Mouse (Mus musculus): ENCODE measurements around the gene Cyp24a1. TPM values are rescaled to one million over a fixed set of nuclear protein-coding genes. Genes with fewer than 3 reads are reported as not detected.

Cyp24a1 gene
- polyA plus RNA-seq, 1 experiment from 2014 or later: not detected

DNA sequence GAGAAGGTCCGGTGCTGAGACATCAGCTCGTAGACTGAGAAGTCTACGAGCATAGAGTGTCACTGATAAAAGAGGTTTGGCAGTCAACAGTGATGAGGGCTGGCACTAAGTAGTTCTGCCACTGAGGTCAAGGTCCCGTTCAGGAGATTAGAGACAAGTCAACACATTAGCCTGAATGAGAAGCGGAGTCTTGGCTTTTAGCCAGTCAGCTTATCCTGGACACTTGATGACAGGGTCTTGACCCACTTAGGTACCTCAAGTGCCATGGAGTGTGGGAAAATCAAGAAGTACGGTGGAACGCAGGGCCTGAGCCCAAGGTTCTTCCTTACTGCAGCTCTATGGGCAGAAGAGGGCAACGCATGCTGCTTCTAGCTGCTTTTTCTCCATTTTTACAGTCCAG is 20.3 kb downstream of the Cyp24a1 start:
- ATAC-seq (ENCODE audit: insufficient read depth) (no peak), DNase-seq (peak; percentile 8)
- H3K4me3 ChIP-seq (ENCODE audit: low read depth, low read length): no peak overlapping the region
- no peaks in the 10 kb centered on the region for H3K27me3 ChIP-seq (ENCODE audit: insufficient read depth, low read length)
- H3K4me2 ChIP-seq: no peak overlapping the region
- no peaks in the 10 kb centered on the region for H3K9me3 ChIP-seq (ENCODE audit: low read depth, low read length)
- H3K36me3 ChIP-seq (ENCODE audit: insufficient read depth): no peaks in the 10 kb centered on the region
- no peak overlapping the region for H3K9ac ChIP-seq
- no peak for TF ChIP-seq CTCF (IDR thresholded peaks at IDR 0.05; ENCODE audit: low read depth)
- H3K4me1 ChIP-seq (ENCODE audit: insufficient read depth): peaks cover 3% of the 10 kb centered on the region; the same call in 1 of the 2 replicates
- no peak overlapping the region for H3K27ac ChIP-seq (ENCODE audit: low read depth)
- WGBS: 17% methylated on average over 8 of the region's 8 CpGs

DNA sequence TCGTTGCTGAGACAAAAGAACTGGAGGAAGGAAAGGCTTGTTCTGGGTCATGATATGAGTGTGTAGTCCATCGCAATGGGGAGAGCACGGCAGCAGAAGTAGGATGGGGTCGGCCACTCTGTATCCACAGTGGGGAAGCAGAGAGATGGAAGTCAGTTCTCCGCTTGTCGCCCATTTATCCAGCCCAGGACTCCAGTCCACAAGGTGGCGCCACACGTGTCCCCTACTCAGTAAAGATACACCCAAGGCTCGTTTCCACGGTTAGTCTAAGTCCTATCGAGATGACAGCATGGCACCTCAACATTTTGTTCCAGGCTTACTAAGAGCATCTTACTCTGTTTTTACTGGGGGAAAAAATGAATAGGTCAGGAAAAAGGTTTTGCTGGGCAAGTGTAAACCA is 20.7 kb downstream of the Cyp24a1 start:
- TF ChIP-seq CTCF (IDR thresholded peaks at IDR 0.05; ENCODE audit: low read depth): peak; percentile 51
- Histone ChIP-seq H3K4me1 (ENCODE audit: insufficient read depth) (peaks cover 3% of the 10 kb centered on the region; the same call in 1 of the 2 replicates), H3K4me2 (no peak overlapping the region), H3K9me3 (ENCODE audit: low read depth, low read length) (no peaks in the 10 kb centered on the region), H3K27ac (ENCODE audit: low read depth) (no peak overlapping the region), H3K4me3 (ENCODE audit: low read depth, low read length) (no peak overlapping the region), H3K9ac (no peak overlapping the region), H3K27me3 (ENCODE audit: insufficient read depth, low read length) (no peaks in the 10 kb centered on the region), H3K36me3 (ENCODE audit: insufficient read depth) (no peaks in the 10 kb centered on the region)
- DNase-seq (peak; percentile 33), ATAC-seq (ENCODE audit: insufficient read depth) (no peak)
- 62% methylated on average over 11 of the region's 11 CpGs for WGBS

DNA sequence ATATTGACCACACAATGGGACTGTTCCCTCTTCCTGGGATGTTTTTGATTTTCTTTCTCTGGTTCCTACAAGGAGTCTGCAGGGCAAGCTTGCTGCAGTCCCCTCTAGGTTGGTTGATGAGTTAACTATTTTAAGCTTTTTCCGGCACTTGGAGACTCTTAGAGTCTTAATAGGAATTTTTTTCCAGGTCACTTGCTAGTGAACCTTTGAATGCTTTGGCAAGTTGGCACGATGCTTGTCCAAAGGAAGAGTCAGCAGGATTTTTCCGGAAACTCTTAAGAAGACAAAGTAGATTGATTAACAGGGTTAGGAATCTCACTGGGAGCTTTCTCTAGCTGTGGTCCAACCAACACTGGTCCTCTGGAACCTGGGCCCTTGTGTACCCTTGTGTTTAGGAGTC is 21.8 kb downstream of the Cyp24a1 start:
- ATAC-seq (ENCODE audit: insufficient read depth): no peak
- Histone ChIP-seq H3K27me3 (ENCODE audit: insufficient read depth, low read length) (no peaks in the 10 kb centered on the region), H3K4me3 (ENCODE audit: low read depth, low read length) (no peak overlapping the region), H3K9me3 (ENCODE audit: low read depth, low read length) (no peaks in the 10 kb centered on the region), H3K36me3 (ENCODE audit: insufficient read depth) (no peaks in the 10 kb centered on the region), H3K4me2 (no peak overlapping the region), H3K27ac (ENCODE audit: low read depth) (no peak overlapping the region), H3K9ac (no peak overlapping the region), H3K4me1 (ENCODE audit: insufficient read depth) (peaks cover 3% of the 10 kb centered on the region; the same call in 1 of the 2 replicates)
- TF ChIP-seq CTCF (IDR thresholded peaks at IDR 0.05; ENCODE audit: low read depth): no peak
- 75% methylated on average over 3 of the region's 3 CpGs for WGBS
- no peak for DNase-seq

DNA sequence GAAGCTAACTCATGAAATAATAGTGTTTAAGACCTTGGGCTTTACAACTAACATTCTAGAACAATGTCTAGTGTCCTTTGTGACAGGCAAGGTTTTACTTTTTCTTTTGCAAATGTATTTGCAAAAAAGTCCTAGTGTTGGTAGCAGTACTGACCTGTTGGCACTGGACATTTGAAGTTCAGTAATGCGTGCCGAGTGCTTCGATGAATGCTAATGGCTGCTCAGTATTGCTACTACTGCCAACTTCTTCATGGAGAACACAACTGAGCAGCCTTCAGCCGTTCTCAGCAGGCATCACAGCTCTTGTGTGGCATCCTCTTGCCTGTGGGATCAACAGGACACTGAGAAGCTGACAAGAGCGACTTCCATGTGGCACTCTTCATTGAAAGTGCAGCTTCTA is 22.8 kb downstream of the Cyp24a1 start:
- no peak for ATAC-seq (ENCODE audit: insufficient read depth)
- WGBS: 86% methylated on average over 5 of the region's 5 CpGs
- Histone ChIP-seq H3K4me2 (no peak overlapping the region), H3K9ac (no peak overlapping the region), H3K9me3 (ENCODE audit: low read depth, low read length) (no peaks in the 10 kb centered on the region), H3K27me3 (ENCODE audit: insufficient read depth, low read length) (no peaks in the 10 kb centered on the region), H3K4me1 (ENCODE audit: insufficient read depth) (peaks cover 3% of the 10 kb centered on the region; the same call in 1 of the 2 replicates), H3K4me3 (ENCODE audit: low read depth, low read length) (no peak overlapping the region), H3K27ac (ENCODE audit: low read depth) (no peak overlapping the region), H3K36me3 (ENCODE audit: insufficient read depth) (no peaks in the 10 kb centered on the region)
- no peak for DNase-seq
- no peak for TF ChIP-seq CTCF (IDR thresholded peaks at IDR 0.05; ENCODE audit: low read depth)

DNA sequence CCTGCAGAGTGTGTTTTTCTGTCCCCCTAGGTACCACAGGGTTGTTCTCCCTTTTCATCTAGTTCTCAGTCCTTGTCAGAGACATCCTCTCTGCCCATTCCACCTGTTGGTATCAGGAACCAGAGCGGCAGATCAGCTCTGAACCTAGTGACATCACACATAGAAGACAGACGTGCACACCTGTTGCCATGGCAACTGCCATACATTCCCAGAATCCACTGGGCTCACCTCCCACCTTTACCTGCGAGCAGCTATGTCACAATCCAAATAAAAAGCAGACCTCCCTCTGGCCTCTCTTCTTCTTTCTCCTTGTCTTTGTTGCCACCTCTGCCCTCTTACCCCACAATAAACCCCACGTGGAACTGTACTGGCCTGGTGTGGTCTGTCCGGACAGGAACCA is 26.4 kb downstream of the Cyp24a1 start:
- Histone ChIP-seq H3K27ac (ENCODE audit: low read depth) (no peak overlapping the region), H3K4me3 (ENCODE audit: low read depth, low read length) (no peak overlapping the region), H3K4me1 (ENCODE audit: insufficient read depth) (no peaks in the 10 kb centered on the region), H3K36me3 (ENCODE audit: insufficient read depth) (no peaks in the 10 kb centered on the region), H3K9me3 (ENCODE audit: low read depth, low read length) (no peaks in the 10 kb centered on the region), H3K4me2 (no peak overlapping the region), H3K27me3 (ENCODE audit: insufficient read depth, low read length) (no peaks in the 10 kb centered on the region), H3K9ac (no peak overlapping the region)
- TF ChIP-seq CTCF (IDR thresholded peaks at IDR 0.05; ENCODE audit: low read depth): no peak
- 61% methylated on average over 5 of the region's 5 CpGs for WGBS
- peak; percentile 31 for DNase-seq
- no peak for ATAC-seq (ENCODE audit: insufficient read depth)

DNA sequence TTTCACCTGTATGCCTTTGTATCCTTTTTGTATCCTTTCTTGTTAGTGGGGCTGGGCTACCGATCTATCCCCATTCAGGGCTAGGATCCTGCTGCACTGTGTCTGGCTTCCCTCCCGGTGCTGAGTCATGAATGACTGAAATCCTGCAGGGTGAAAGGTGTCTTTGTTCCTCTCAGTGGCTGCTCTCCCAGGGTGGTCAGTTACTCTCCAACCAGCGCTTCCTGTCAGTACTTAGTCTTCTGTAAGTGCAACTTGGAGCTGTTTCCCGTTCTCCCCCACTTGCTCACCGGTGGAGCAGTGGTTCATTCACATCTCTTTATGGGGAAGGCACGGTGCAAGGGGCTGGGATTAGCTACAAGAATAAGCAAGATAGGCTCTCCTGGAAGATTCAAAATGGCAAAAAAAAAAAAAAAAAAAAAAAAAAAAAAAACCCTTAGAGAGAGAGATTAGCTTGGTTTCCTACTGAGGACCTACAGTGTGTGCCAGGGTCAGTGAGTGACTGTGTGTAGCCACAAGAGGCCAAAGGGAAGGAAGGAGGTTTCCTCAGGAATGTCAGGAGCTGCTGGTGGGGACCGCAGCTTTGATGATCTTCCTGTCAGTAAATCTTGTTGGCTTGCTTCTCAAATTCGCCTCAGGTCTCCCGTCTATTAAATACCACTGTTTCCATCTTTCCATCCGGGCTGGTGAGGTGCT is 27.2 kb downstream of the Cyp24a1 start:
- H3K4me1 ChIP-seq (ENCODE audit: insufficient read depth): no peaks in the 10 kb centered on the region
- TF ChIP-seq CTCF (IDR thresholded peaks at IDR 0.05; ENCODE audit: low read depth): no peak
- H3K9ac ChIP-seq: no peak overlapping the region
- H3K4me2 ChIP-seq: no peak overlapping the region
- H3K4me3 ChIP-seq (ENCODE audit: low read depth, low read length): no peak overlapping the region
- no peak overlapping the region for H3K27ac ChIP-seq (ENCODE audit: low read depth)
- no peaks in the 10 kb centered on the region for H3K9me3 ChIP-seq (ENCODE audit: low read depth, low read length)
- ATAC-seq (ENCODE audit: insufficient read depth): peak; percentile 68; the same call in 1 of the 2 replicates
- peak; percentile 63 for DNase-seq
- H3K36me3 ChIP-seq (ENCODE audit: insufficient read depth): no peaks in the 10 kb centered on the region
- WGBS: 8% methylated on average over 10 of the region's 10 CpGs
- H3K27me3 ChIP-seq (ENCODE audit: insufficient read depth, low read length): no peaks in the 10 kb centered on the region

DNA sequence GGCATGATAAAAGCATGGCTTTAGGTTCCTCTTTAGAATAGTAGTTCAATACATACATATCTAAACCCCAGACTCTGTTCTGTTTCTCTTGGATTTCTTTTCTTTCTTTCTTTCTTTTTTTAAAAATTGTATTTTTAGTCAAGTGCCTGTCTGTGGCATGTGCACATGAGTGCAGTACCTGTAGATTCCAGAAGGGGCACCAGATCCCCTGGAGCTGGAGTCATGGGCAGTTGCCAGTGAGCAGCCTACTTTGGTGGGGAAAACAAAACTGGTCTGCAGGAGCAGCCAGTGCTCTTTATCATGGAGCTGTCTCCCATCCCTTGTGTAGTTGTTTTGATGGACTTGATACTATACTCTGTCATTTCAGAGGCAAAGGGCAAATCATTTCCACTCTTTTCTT is 28.9 kb downstream of the Cyp24a1 start:
- H3K27me3 ChIP-seq (ENCODE audit: insufficient read depth, low read length): no peaks in the 10 kb centered on the region
- H3K9me3 ChIP-seq (ENCODE audit: low read depth, low read length): no peaks in the 10 kb centered on the region
- H3K4me1 ChIP-seq (ENCODE audit: insufficient read depth): no peaks in the 10 kb centered on the region
- no peaks in the 10 kb centered on the region for H3K36me3 ChIP-seq (ENCODE audit: insufficient read depth)
- DNase-seq (peak; percentile 58), ATAC-seq (ENCODE audit: insufficient read depth) (no peak)
- H3K4me3 ChIP-seq (ENCODE audit: low read depth, low read length): no peak overlapping the region
- H3K9ac ChIP-seq: no peak overlapping the region
- H3K4me2 ChIP-seq: no peak overlapping the region
- TF ChIP-seq CTCF (IDR thresholded peaks at IDR 0.05; ENCODE audit: low read depth): peak; percentile 56
- H3K27ac ChIP-seq (ENCODE audit: low read depth): no peak overlapping the region
